Mouse (Mus musculus) thymus, adult 2 months (tissue): ENCODE results near the gene Col10a1.

Experiments used
- CTCF ChIP-seq: fragments of 200-500 bp; IDR thresholded peaks from 2 replicates; pipeline ENCODE4 v1.5.1; 2012; ENCODE audit warnings: mild to moderate bottlenecking, control low read depth, low read length, moderate library complexity, borderline replicate concordance; ENCODE audit not compliant: control insufficient read depth, poor library complexity, insufficient read depth; ENCODE audit errors: extremely low read depth
- POLR2A ChIP-seq: fragments of 200-500 bp; IDR thresholded peaks from 2 replicates; pipeline ENCODE4 v1.6.1; 2012; ENCODE audit warnings: mild to moderate bottlenecking, low read length, control low read depth, moderate library complexity; ENCODE audit not compliant: control insufficient read depth, poor library complexity, insufficient read depth; ENCODE audit errors: extremely low read depth

- TF ChIP-seq CTCF (no peak), POLR2A (no peak)
Measured at GRCm38 (mm10) chr10:34396959-34397358, 7.2 kb downstream of the Col10a1 start.
